Mouse (Mus musculus) ES-E14 (cell line): ENCODE data around the gene Gadl1.

Experiments used
- HCFC1 ChIP-seq: IDR thresholded peaks from 2 replicates; pipeline ENCODE4 v1.6.1; 2012; ENCODE audit warnings: low read length, inconsistent platforms, borderline replicate concordance; ENCODE audit not compliant: insufficient read depth
- ZC3H11A ChIP-seq: IDR thresholded peaks from 2 replicates; pipeline ENCODE4 v1.6.1; 2012; ENCODE audit warnings: low read depth, mild to moderate bottlenecking, inconsistent platforms, low read length, borderline replicate concordance
- ZNF384 ChIP-seq: IDR thresholded peaks from 2 replicates; pipeline ENCODE4 v1.6.1; 2012; ENCODE audit warnings: low read depth, low read length, inconsistent platforms

DNA sequence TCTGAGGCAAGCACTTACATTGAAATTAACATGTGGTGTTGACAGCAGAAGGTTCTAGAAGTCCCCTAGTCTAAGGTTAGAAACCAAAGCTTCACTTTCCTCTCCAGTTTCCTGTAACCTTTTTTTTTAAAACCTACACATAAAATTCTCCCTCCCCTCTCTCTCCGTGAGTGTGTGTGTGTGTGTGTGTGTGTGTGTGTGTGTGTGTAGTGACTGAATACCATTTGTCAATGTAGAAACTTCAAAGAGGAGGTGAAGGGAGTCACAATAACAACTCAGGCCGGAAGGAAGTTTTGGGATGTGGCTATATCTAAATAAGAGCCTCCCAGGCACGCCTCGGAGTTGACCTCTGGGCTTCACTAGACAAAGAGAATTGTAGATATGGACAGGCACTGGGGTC, 205.1 kb downstream of the Gadl1 start:
- TF ChIP-seq ZNF384 (no peak), ZC3H11A (no peak), HCFC1 (no peak)
